Mouse (Mus musculus) heart, adult 2 months (tissue): ENCODE results near the gene Ccnb1ip1.

Experiments
- CTCF ChIP-seq: fragments of 200-600 bp; IDR thresholded peaks from 2 replicates; pipeline ENCODE4 v1.8.1; 2022; ENCODE audit warnings: antibody characterized with exemption, mild to moderate bottlenecking, moderate library complexity
- EP300 ChIP-seq: fragments of 200-500 bp; IDR thresholded peaks from 2 replicates; pipeline ENCODE4 v1.6.1; 2011; ENCODE audit warnings: low read depth, low read length, control low read depth; ENCODE audit not compliant: insufficient read depth

- TF ChIP-seq EP300 (no peak), CTCF (no peak)
Measured at GRCm38 (mm10) chr14:50802441-50802840, 5.1 kb downstream of the Ccnb1ip1 start.
